Mouse (Mus musculus): ENCODE results near the gene Olfr825. TPM values are rescaled to one million over a fixed set of nuclear protein-coding genes. Genes with fewer than 3 reads are reported as not detected.
"Not testable (repeated sequence)": the region's sequence is repeated elsewhere in the genome, so short reads cannot be mapped to it uniquely, and the experiment has no call there.

Olfr825 gene
- polyA plus RNA-seq (2016; fragmentation: Nextera tagmentation; extraction: Ambion mirVana), result not detected in 2 replicates

DNA sequence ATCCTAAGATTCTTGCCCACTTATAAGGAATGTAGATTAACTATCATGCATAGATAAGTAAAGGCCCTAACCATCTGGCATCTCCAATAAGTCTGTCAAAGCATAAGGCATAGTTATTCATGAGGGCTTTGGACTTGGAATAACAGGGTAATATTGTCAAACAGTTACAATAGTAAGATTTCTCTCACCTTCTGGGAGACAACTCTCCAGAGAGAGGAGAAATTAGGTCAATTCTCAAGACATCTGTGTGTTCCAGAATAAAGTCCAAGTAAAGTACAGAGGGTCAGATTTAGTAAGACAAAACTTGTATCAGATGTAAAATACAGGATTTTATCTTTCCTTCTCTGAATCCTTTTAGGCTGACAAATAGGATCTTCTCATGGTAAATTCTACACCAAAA lies at the start of gene Olfr825:
Gene Olfr825, minus strand, starts transcription at position 101 of the 400 bp plus-strand sequence.
- no peak for ATAC-seq
- H3K4me1 ChIP-seq, result no peaks in the 10 kb centered on the region
- H3K9me3 ChIP-seq (replicated peaks), result peaks cover 3% of the 10 kb centered on the region; the same call in 1 of the 2 replicates
- no peaks in the 10 kb centered on the region for H3K36me3 ChIP-seq
- no peak within 1 kb of the TSS for H3K9ac ChIP-seq
- H3K27me3 ChIP-seq (replicated peaks), result no peaks in the 10 kb centered on the region
- H3K4me2 ChIP-seq, result no peak within 1 kb of the TSS
- H3K4me3 ChIP-seq, result no peak within 1 kb of the TSS
- no peak within 1 kb of the TSS for H3K27ac ChIP-seq

DNA sequence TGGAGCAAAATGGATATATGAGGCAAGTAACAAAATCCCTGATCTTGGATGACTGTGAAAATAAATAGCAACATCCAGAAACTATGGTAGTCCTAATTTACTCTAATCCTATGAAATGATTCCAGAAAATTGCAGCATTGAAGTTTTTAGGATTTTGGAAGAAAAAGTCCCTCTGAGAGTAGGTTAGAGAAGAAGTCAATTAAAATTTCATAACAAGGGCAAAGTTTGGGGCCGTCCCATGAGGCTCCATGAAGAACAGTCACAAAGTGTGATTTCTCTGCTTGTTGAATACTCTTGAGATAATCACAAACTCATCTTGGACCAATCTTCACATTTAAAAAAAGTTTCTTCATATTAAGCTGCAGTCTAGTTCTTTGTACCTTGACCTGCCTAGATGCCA lies 47.7 kb upstream of the Olfr825 start, which contains the start of gene Olfr827:
Gene Olfr827, minus strand, starts transcription at position 101 of the 400 bp plus-strand sequence.
- no peak within 1 kb of the TSS for H3K4me3 ChIP-seq
- H3K9ac ChIP-seq, result no peak within 1 kb of the TSS
- H3K27me3 ChIP-seq (replicated peaks), result no peaks in the 10 kb centered on the region
- no peaks in the 10 kb centered on the region for H3K4me1 ChIP-seq
- no peaks in the 10 kb centered on the region for H3K9me3 ChIP-seq (replicated peaks)
- no peak within 1 kb of the TSS for H3K27ac ChIP-seq
- no peaks in the 10 kb centered on the region for H3K36me3 ChIP-seq
- no peak within 1 kb of the TSS for H3K4me2 ChIP-seq
- WGBS (ENCODE audit: insufficient replicate concordance), result 67% methylated on average over 1 of the region's 1 CpGs
- no peak for ATAC-seq

DNA sequence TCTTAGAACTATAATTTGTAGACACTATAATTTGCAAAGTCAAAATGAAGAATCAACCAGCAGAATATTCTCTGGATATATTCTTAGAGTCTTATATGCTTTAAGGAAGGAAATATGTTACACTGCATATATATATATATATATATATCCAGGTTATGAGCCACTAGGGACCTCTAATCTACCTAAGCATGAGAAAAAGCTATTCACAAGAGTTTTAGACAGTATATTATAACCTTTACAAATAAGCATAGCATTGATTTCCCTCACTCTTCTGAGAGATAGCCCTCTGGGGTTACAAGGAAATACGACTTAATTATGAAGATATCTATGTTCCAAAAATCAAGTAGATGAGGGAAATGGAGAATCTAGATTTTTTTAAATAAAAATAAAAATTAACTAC lies 17.5 kb upstream of the Olfr825 start, which contains the start of gene Olfr826:
Gene Olfr826, minus strand, starts transcription at position 101 of the 400 bp plus-strand sequence.
- H3K27me3 ChIP-seq (replicated peaks), result no peaks in the 10 kb centered on the region
- no peak within 1 kb of the TSS for H3K9ac ChIP-seq
- H3K4me2 ChIP-seq, result no peak within 1 kb of the TSS
- H3K4me1 ChIP-seq, result no peaks in the 10 kb centered on the region
- H3K9me3 ChIP-seq (replicated peaks), result no peaks in the 10 kb centered on the region
- no peak within 1 kb of the TSS for H3K27ac ChIP-seq
- no peak within 1 kb of the TSS for H3K4me3 ChIP-seq
- 65% methylated on average over 1 of the region's 1 CpGs for WGBS (ENCODE audit: insufficient replicate concordance)
- no peak for ATAC-seq
- no peaks in the 10 kb centered on the region for H3K36me3 ChIP-seq

DNA sequence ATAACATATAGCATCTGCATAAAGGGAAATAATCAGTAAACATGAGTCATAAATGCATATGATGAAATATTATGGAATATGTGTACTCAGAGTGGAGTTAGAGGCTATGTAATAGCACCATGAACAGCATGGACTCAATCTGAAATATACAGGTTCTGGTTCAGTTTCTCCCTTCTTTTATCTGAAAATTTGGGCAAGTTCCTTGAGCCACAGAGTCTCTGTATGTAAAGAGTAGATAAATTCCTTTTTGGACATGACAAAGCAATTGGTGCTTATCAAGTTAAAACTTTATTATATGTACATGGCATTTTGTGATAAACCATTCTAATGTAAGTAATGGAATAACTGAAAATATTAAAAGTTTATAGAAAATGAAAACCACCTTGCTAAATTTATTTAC lies 1.4 kb downstream of the Olfr825 start:
- Histone ChIP-seq H3K27ac (no peak overlapping the region), H3K36me3 (no peaks in the 10 kb centered on the region), H3K9ac (no peak overlapping the region), H3K27me3 (replicated peaks) (no peaks in the 10 kb centered on the region), H3K9me3 (replicated peaks) (no peaks in the 10 kb centered on the region), H3K4me3 (no peak overlapping the region), H3K4me2 (no peak overlapping the region), H3K4me1 (no peaks in the 10 kb centered on the region)
- ATAC-seq, result no peak

DNA sequence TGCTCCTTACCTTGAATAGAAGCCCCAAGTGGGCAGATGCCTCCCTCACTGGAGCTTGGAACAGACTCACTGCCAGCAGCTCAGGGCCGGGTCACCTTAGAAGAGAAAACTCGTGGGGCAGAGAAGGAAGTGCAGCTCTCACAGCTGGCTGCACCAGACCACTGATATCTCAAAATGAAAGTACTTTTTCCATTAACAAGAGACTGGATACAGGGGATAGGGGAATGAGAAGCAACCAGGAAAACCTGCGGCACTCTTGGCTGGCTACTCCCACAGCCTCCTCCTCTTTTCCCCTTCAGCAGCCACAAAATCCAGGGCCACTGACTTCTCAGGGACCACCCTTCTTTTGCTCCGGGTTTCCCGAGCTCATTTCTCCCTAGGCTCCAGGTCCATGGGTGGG lies 22.4 kb downstream of the Olfr825 start:
- no peak overlapping the region for H3K4me3 ChIP-seq
- no peak overlapping the region for H3K9ac ChIP-seq
- 62% methylated on average over 5 of the region's 5 CpGs for WGBS (ENCODE audit: insufficient replicate concordance)
- ATAC-seq, result no peak
- no peaks in the 10 kb centered on the region for H3K27me3 ChIP-seq (replicated peaks)
- H3K27ac ChIP-seq, result no peak overlapping the region
- H3K9me3 ChIP-seq (replicated peaks), result no peaks in the 10 kb centered on the region; the same call in 1 of the 2 replicates
- no peak overlapping the region for H3K4me2 ChIP-seq
- H3K4me1 ChIP-seq, result no peaks in the 10 kb centered on the region
- H3K36me3 ChIP-seq, result no peaks in the 10 kb centered on the region

DNA sequence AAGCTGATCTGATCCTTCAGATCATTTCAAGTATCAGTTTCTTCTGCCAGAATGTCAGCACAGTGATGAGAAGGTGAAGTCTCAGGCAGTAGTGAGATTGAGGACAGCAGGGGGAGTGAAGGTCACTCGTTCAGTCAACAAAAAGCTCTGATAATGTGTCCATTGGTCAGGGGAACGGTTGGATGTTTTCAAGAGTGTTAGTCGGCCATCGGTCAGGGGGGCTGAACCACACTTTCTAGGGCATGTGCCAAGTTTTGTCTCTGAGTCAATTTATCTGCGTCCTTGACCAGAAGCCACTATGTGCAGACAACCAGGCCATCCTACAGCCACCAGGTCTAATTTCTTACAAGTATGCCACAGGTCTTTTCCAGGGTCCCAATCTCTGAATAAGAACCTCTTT lies 24.1 kb downstream of the Olfr825 start:
- not testable (repeated sequence) for ATAC-seq; H3K9ac ChIP-seq; H3K4me1 ChIP-seq; H3K9me3 ChIP-seq (replicated peaks); H3K27ac ChIP-seq; H3K27me3 ChIP-seq (replicated peaks); H3K36me3 ChIP-seq; H3K4me3 ChIP-seq; H3K4me2 ChIP-seq
- 56% methylated on average over 5 of the region's 5 CpGs for WGBS (ENCODE audit: insufficient replicate concordance)

DNA sequence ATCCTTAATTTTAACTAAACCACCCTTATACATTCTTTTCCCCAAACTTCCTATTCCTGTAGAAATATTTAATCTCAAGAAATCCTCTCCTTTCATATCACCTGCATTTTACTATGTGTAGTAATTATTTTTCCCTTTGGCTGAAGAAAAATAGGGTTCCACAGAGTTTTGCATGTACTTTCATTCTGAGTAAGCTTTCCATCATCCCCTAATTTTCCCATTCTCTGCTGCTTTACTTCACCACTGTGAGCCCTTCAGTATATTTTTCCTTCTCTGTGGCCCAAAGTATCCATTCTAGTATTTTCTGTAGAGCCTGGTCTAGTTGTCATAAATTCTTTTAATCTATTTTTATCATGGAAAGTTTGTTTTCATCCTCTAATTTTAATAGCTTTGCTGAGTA lies 31.8 kb downstream of the Olfr825 start:
- no peaks in the 10 kb centered on the region for H3K9me3 ChIP-seq (replicated peaks)
- H3K4me3 ChIP-seq, result no peak overlapping the region
- no peak overlapping the region for H3K27ac ChIP-seq
- no peak overlapping the region for H3K9ac ChIP-seq
- no peaks in the 10 kb centered on the region for H3K4me1 ChIP-seq
- H3K27me3 ChIP-seq (replicated peaks), result no peaks in the 10 kb centered on the region
- no peaks in the 10 kb centered on the region for H3K36me3 ChIP-seq
- no peak overlapping the region for H3K4me2 ChIP-seq
- no peak for ATAC-seq

DNA sequence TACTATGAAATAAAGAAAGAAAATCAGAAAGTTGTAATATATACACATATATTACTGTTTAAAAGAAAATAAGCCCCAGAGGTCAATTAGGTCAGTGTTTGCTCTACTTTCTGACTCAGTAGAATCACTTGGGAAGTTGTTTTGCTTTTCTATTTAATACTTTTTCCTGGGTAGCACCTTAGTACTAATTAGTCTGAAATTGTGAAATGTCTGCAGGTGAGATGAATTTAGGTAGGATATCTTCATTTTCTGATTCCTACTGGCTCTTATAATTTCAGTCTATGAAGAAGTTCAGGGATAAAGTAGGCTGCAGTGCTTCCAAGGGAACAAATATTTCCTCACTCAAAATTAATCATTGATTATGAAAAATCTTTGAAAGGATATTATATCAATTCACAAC lies 36.7 kb downstream of the Olfr825 start, which contains the start of gene Olfr824:
Gene Olfr824, minus strand, starts transcription at position 101 of the 400 bp plus-strand sequence.
- not testable (repeated sequence) for H3K9ac ChIP-seq; H3K4me2 ChIP-seq; H3K27me3 ChIP-seq (replicated peaks); ATAC-seq; H3K9me3 ChIP-seq (replicated peaks); H3K4me1 ChIP-seq; H3K27ac ChIP-seq; H3K4me3 ChIP-seq; H3K36me3 ChIP-seq

DNA sequence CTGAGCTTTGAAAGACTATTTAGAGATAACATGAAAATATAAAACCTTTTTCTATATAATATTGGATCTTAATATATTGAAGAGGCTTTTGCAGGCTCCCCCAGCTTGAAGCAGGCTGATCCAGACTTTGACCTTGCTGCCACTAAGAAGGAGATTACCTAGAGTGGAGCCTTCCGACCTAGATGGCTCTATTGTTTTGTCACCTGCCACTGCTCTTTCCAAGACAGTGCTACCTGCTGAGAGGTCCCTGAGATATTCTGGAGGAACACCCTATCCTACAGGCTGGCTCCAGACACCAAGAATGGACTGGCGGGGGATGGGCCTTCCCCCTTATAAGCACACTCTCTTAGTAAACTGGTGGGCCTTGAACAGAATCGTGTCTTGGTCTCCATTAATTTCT lies 50.5 kb downstream of the Olfr825 start:
- H3K4me2 ChIP-seq; H3K9ac ChIP-seq; H3K27ac ChIP-seq; H3K4me1 ChIP-seq; H3K9me3 ChIP-seq (replicated peaks); H3K27me3 ChIP-seq (replicated peaks); H3K4me3 ChIP-seq; H3K36me3 ChIP-seq; ATAC-seq: not testable (repeated sequence)
- WGBS (ENCODE audit: insufficient replicate concordance), result 54% methylated on average over 3 of the region's 3 CpGs

DNA sequence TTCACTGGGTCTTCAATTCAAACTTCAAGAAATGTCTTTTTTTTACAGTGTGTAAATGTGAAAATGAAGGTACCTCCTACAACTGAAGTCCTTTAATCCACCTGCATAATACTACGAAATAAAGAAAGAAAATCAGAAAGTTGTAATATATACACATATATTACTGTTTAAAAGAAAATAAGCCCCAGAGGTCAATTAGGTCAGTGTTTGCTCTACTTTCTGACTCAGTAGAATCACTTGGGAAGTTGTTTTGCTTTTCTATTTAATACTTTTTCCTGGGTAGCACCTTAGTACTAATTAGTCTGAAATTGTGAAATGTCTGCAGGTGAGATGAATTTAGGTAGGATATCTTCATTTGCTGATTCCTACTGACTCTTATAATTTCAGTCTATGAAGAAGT lies 51.3 kb downstream of the Olfr825 start, which contains the start of gene Olfr823:
Gene Olfr823, minus strand, starts transcription at position 101 of the 400 bp plus-strand sequence.
- not testable (repeated sequence) for H3K27me3 ChIP-seq (replicated peaks); H3K27ac ChIP-seq; H3K4me1 ChIP-seq; H3K9me3 ChIP-seq (replicated peaks); H3K36me3 ChIP-seq; ATAC-seq; H3K4me3 ChIP-seq; H3K9ac ChIP-seq; H3K4me2 ChIP-seq
- WGBS (ENCODE audit: insufficient replicate concordance), result 62% methylated on average over 1 of the region's 1 CpGs

Other genes starting within 250 kb of the Olfr825 start
- gene Olfr818, start 217.7 kb downstream of the Olfr825 start, polyA plus RNA-seq (2016; fragmentation: Nextera tagmentation; extraction: Ambion mirVana), result not detected in 2 replicates
- gene Olfr819, start 199.5 kb downstream of the Olfr825 start, polyA plus RNA-seq (2016; fragmentation: Nextera tagmentation; extraction: Ambion mirVana), result not detected in 2 replicates
- not detected in 2 replicates for gene Olfr247, start 190.6 kb downstream of the Olfr825 start, polyA plus RNA-seq (2016; fragmentation: Nextera tagmentation; extraction: Ambion mirVana)
- gene Gm10310, start 181.7 kb downstream of the Olfr825 start, polyA plus RNA-seq (2016; fragmentation: Nextera tagmentation; extraction: Ambion mirVana), result not detected in 2 replicates
- not detected in 2 replicates for gene Olfr820, start 154.1 kb downstream of the Olfr825 start, polyA plus RNA-seq (2016; fragmentation: Nextera tagmentation; extraction: Ambion mirVana)
- gene Olfr821, start 136.4 kb downstream of the Olfr825 start, polyA plus RNA-seq (2016; fragmentation: Nextera tagmentation; extraction: Ambion mirVana), result not detected in 2 replicates
- not detected in 2 replicates for gene Olfr822, start 95.6 kb downstream of the Olfr825 start, polyA plus RNA-seq (2016; fragmentation: Nextera tagmentation; extraction: Ambion mirVana)
- not detected in 2 replicates for gene Olfr823, start 51.4 kb downstream of the Olfr825 start, polyA plus RNA-seq (2016; fragmentation: Nextera tagmentation; extraction: Ambion mirVana)
- not detected in 2 replicates for gene Olfr824, start 36.8 kb downstream of the Olfr825 start, polyA plus RNA-seq (2016; fragmentation: Nextera tagmentation; extraction: Ambion mirVana)
- gene Olfr826, start 17.4 kb upstream of the Olfr825 start, polyA plus RNA-seq (2016; fragmentation: Nextera tagmentation; extraction: Ambion mirVana), result not detected in 2 replicates
- gene Olfr827, start 47.6 kb upstream of the Olfr825 start, polyA plus RNA-seq (2016; fragmentation: Nextera tagmentation; extraction: Ambion mirVana), result not detected in 2 replicates
- gene Neurod4, start 113.5 kb upstream of the Olfr825 start, polyA plus RNA-seq (2016; fragmentation: Nextera tagmentation; extraction: Ambion mirVana), result not detected in 2 replicates
- 3.8 and 3.9 TPM in 2 replicates for gene Tespa1, start 156.1 kb upstream of the Olfr825 start, polyA plus RNA-seq (2016; fragmentation: Nextera tagmentation; extraction: Ambion mirVana)
- 0.01 and 0.02 TPM in 2 replicates for gene Vmn2r84, start 227.6 kb upstream of the Olfr825 start, polyA plus RNA-seq (2016; fragmentation: Nextera tagmentation; extraction: Ambion mirVana)